Mouse (Mus musculus): ENCODE measurements around the gene Ppp1r15b. TPM values are rescaled to one million over a fixed set of nuclear protein-coding genes. Genes with fewer than 3 reads are reported as not detected.

The Ppp1r15b gene
- 29.6 and 36.0 TPM in 2 replicates for polyA plus RNA-seq (2014; fragmentation: Nextera tagmentation; extraction: Ambion mirVana)

DNA sequence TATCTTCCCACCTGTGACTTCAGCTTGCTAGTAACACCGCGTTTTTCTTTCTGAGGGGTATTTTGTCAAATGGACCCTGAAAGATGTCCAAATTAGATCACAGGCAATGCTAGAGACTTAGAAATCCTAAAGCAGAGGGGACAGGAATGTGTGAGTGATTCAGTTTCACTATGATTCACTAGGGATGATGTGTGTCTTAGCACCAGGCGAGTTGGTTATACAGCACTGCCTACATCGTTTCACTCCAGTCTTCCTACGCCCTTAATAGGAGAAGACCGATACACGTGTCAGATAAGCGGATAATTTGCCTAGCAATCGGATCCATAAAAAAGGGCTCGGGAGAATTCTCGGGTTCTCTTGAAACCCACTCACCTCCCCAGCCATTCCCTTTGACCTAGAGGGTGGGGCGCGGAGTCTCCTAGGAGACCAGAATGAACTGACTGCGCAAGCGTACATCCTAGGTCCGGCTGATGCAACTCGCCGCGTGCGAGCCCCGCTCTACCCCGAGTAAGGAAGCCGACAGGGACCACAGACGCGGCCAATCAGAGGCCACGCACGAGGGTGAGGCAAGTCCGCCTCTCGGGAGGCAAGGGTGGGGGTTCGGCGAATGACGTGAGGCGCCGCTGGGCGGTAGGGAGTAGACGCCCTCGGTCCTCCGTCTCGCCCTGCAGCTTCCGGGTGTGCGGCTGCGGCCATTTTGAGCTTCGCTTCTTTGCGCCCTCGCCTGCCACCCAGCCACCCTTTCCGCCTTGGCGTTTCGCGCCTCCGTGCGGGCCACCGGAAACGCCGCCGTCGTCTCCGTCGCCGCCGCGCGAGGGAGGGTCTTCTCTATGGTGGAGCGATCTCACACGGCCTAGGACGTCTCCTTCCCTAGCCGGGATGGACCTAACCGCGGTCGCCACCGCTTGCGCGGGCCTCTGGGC is at the start of gene Ppp1r15b:
Gene Ppp1r15b, plus strand, starts transcription at position 506 of the 923 bp plus-strand sequence.
- ATAC-seq (ENCODE audit: low FRiP score) (peak; percentile 98), DNase-seq (ENCODE audit: low spot score) (peak; percentile 96)
- under 1% methylated on average over 70 of the region's 72 CpGs for WGBS
- peaks cover 14% of the 10 kb centered on the region for H3K36me3 ChIP-seq (replicated peaks; ENCODE audit: control insufficient read depth, insufficient read depth)
- no peaks in the 10 kb centered on the region for H3K27me3 ChIP-seq (ENCODE audit: control insufficient read depth, insufficient read depth, low read length)
- H3K9ac ChIP-seq: peak within 1 kb of the TSS; percentile 90
- H3K27ac ChIP-seq: peak within 1 kb of the TSS; percentile 95
- no peaks in the 10 kb centered on the region for H3K9me3 ChIP-seq (ENCODE audit: control insufficient read depth, low read length)
- peaks cover 44% of the 10 kb centered on the region for H3K4me1 ChIP-seq (replicated peaks; ENCODE audit: control insufficient read depth, insufficient read depth, low read length)
- H3K4me3 ChIP-seq (replicated peaks; ENCODE audit: low read length): peak within 1 kb of the TSS; percentile 71
- peak within 1 kb of the TSS; percentile 95 for H3K4me2 ChIP-seq (replicated peaks)

DNA sequence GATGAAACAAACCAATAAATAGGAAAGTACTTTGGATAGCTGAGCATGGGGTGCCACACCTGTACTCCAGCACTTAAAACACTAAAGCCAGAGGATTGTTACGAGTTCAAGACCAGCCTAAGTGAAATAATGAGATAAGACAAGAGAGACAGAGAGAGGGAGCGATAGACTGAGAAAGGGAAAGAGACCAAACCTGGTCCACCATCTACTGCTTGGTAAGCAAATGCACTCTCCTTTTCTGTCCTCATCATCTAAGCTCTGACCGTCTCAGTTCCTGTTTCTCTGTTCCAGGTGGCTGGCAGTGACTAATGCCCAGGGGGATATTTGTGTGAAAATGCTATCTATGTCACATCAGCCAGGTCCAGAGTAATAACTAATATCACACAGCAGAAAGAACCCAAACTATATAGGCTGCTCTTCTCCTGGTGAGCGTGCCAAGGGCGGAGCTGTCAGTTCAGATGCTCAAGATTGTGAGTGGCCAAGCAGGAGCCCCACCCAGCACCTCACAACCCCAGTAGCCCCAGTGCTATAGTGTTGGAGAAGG is 47.9 kb upstream of the Ppp1r15b start:
- Histone ChIP-seq H3K36me3 (replicated peaks; ENCODE audit: control insufficient read depth, insufficient read depth) (peaks cover 58% of the 10 kb centered on the region), H3K27ac (no peak overlapping the region), H3K9me3 (ENCODE audit: control insufficient read depth, low read length) (no peaks in the 10 kb centered on the region), H3K4me2 (replicated peaks) (no peak overlapping the region), H3K27me3 (ENCODE audit: control insufficient read depth, insufficient read depth, low read length) (no peaks in the 10 kb centered on the region), H3K4me3 (replicated peaks; ENCODE audit: low read length) (no peak overlapping the region), H3K4me1 (replicated peaks; ENCODE audit: control insufficient read depth, insufficient read depth, low read length) (peaks cover 7% of the 10 kb centered on the region), H3K9ac (no peak overlapping the region)
- DNase-seq (ENCODE audit: low spot score) (no peak), ATAC-seq (ENCODE audit: low FRiP score) (no peak)
- WGBS: 91% methylated on average over 5 of the region's 5 CpGs

GRCm38 (mm10) chr1:133083942-133084625 is 46.9 kb upstream of the Ppp1r15b start:
- no peak overlapping the region for H3K9ac ChIP-seq

DNA sequence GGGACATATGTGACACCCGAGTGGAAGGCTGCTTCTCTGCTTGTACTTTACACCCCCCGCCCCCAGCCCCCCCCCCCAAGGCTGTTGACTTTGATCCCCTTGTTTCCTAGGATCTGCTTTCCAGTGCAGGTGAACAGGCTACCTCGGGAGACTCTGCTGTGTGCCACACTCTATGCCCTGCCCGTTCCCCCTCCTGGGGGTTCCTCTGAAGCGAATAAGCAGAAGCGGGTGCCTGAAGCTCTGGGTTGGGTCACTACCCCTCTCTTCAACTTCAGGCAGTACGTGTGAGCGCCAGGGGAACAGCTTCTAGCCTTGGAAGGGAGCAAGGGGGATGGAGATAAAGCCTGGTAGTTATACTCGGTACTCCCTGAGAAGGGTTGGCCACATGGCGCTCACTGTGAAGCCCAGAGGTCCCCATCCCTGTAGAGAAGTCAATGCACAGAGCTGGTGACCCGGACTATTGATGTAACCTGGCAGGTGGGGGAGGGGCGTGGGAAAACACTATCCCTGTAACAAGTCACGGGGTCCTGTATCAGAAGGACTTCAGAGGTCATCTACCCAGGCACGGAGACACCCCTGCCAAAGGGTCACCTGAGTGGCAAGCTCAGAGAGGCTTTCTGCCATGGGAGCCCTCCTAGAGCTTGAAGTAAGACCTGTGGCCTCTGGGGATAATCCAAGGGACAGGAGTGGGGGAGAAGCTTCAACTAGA is 46.1 kb upstream of the Ppp1r15b start:
- H3K27ac ChIP-seq: no peak overlapping the region
- no peaks in the 10 kb centered on the region for H3K27me3 ChIP-seq (ENCODE audit: control insufficient read depth, insufficient read depth, low read length)
- 82% methylated on average over 14 of the region's 14 CpGs for WGBS
- no peak overlapping the region for H3K4me3 ChIP-seq (replicated peaks; ENCODE audit: low read length)
- H3K4me1 ChIP-seq (replicated peaks; ENCODE audit: control insufficient read depth, insufficient read depth, low read length): peaks cover 4% of the 10 kb centered on the region
- no peak overlapping the region for H3K4me2 ChIP-seq (replicated peaks)
- no peak for ATAC-seq (ENCODE audit: low FRiP score)
- no peak for DNase-seq (ENCODE audit: low spot score)
- H3K9ac ChIP-seq: no peak overlapping the region
- H3K36me3 ChIP-seq (replicated peaks; ENCODE audit: control insufficient read depth, insufficient read depth): peaks cover 65% of the 10 kb centered on the region
- H3K9me3 ChIP-seq (ENCODE audit: control insufficient read depth, low read length): no peaks in the 10 kb centered on the region

More at GRCm38 (mm10) chr1:133083942-133084625, 46.9 kb upstream of the Ppp1r15b start:
- Histone ChIP-seq H3K4me1 (replicated peaks; ENCODE audit: control insufficient read depth, insufficient read depth, low read length) (peaks cover 7% of the 10 kb centered on the region), H3K27me3 (ENCODE audit: control insufficient read depth, insufficient read depth, low read length) (no peaks in the 10 kb centered on the region), H3K27ac (no peak overlapping the region), H3K9me3 (ENCODE audit: control insufficient read depth, low read length) (no peaks in the 10 kb centered on the region), H3K4me3 (replicated peaks; ENCODE audit: low read length) (no peak overlapping the region), H3K36me3 (replicated peaks; ENCODE audit: control insufficient read depth, insufficient read depth) (peaks cover 65% of the 10 kb centered on the region), H3K4me2 (replicated peaks) (no peak overlapping the region)
- DNase-seq (ENCODE audit: low spot score) (no peak), ATAC-seq (ENCODE audit: low FRiP score) (no peak)
- WGBS: 73% methylated on average over 11 of the region's 11 CpGs

DNA sequence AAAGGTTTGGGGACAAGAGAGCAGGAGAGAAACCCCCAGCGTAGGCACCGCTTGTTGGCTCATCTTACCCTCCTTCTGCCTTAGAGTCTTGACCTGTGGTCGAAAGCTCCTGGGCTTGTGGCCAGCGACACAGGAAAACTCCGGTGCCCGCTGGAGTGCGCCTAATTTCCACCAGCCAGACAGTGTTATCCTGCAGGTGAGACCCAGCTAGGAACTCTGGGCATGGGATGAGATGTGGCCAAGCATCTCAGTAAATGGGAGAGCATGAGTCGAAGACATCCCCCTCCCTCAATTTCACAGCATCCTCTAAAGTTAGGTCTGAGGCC is 45.6 kb upstream of the Ppp1r15b start:
- Histone ChIP-seq H3K9ac (no peak overlapping the region), H3K4me1 (replicated peaks; ENCODE audit: control insufficient read depth, insufficient read depth, low read length) (no peaks in the 10 kb centered on the region), H3K4me3 (replicated peaks; ENCODE audit: low read length) (no peak overlapping the region), H3K27ac (no peak overlapping the region), H3K36me3 (replicated peaks; ENCODE audit: control insufficient read depth, insufficient read depth) (peaks cover 69% of the 10 kb centered on the region), H3K4me2 (replicated peaks) (no peak overlapping the region), H3K9me3 (ENCODE audit: control insufficient read depth, low read length) (no peaks in the 10 kb centered on the region), H3K27me3 (ENCODE audit: control insufficient read depth, insufficient read depth, low read length) (no peaks in the 10 kb centered on the region)
- ATAC-seq (ENCODE audit: low FRiP score): no peak
- 85% methylated on average over 8 of the region's 8 CpGs for WGBS
- DNase-seq (ENCODE audit: low spot score): no peak

GRCm38 (mm10) chr1:133086804-133087203 is 44.1 kb upstream of the Ppp1r15b start:
- Histone ChIP-seq H3K9ac (no peak overlapping the region), H3K27ac (no peak overlapping the region), H3K27me3 (ENCODE audit: control insufficient read depth, insufficient read depth, low read length) (no peaks in the 10 kb centered on the region), H3K4me2 (replicated peaks) (no peak overlapping the region), H3K4me1 (replicated peaks; ENCODE audit: control insufficient read depth, insufficient read depth, low read length) (no peaks in the 10 kb centered on the region), H3K36me3 (replicated peaks; ENCODE audit: control insufficient read depth, insufficient read depth) (peaks cover 72% of the 10 kb centered on the region), H3K9me3 (ENCODE audit: control insufficient read depth, low read length) (no peaks in the 10 kb centered on the region), H3K4me3 (replicated peaks; ENCODE audit: low read length) (no peak overlapping the region)
- ATAC-seq (ENCODE audit: low FRiP score): no peak
- no peak for DNase-seq (ENCODE audit: low spot score)
- WGBS: 85% methylated on average over 10 of the region's 10 CpGs

DNA sequence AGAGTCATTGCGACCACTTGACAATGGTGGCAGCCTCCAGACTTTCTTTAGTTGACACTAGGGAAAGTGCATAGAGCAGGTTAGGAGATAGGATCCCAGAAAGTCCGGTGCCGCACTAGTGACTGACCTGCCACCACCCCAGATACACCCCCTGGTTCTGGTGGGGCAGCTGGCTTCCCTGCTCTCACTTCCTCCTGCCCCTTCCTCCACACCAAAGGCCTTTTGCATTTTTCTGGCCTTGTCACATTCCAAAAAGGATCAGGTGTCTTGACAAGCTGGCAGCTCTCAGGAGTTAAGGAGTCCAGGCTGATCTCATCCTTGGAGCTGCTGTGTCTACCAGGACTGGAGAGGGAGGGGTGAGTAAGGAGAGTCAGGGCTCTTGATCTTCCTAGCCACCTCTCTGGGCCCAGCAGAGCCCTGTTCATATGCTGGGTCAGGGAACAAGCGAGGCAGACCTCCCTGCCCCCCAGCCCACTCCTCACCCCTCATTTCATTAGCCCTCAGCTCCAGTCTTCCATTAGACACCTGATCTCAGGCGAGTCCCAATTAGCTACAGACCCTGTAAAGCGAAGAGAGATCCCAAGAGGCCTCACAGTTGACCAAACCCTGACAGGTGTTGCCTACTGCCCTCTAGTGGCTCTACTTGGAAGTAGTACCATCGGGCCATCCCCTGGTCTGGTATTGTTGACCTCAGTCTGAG is 43.6 kb upstream of the Ppp1r15b start:
- peak; percentile 80 for DNase-seq (ENCODE audit: low spot score)
- ATAC-seq (ENCODE audit: low FRiP score): no peak
- 41% methylated on average over 7 of the region's 7 CpGs for WGBS
- H3K9me3 ChIP-seq (ENCODE audit: control insufficient read depth, low read length): no peaks in the 10 kb centered on the region
- H3K27me3 ChIP-seq (ENCODE audit: control insufficient read depth, insufficient read depth, low read length): no peaks in the 10 kb centered on the region
- no peak overlapping the region for H3K4me2 ChIP-seq (replicated peaks)
- H3K9ac ChIP-seq: no peak overlapping the region
- no peak overlapping the region for H3K4me3 ChIP-seq (replicated peaks; ENCODE audit: low read length)
- H3K4me1 ChIP-seq (replicated peaks; ENCODE audit: control insufficient read depth, insufficient read depth, low read length): no peaks in the 10 kb centered on the region
- H3K36me3 ChIP-seq (replicated peaks; ENCODE audit: control insufficient read depth, insufficient read depth): peaks cover 72% of the 10 kb centered on the region
- no peak overlapping the region for H3K27ac ChIP-seq

DNA sequence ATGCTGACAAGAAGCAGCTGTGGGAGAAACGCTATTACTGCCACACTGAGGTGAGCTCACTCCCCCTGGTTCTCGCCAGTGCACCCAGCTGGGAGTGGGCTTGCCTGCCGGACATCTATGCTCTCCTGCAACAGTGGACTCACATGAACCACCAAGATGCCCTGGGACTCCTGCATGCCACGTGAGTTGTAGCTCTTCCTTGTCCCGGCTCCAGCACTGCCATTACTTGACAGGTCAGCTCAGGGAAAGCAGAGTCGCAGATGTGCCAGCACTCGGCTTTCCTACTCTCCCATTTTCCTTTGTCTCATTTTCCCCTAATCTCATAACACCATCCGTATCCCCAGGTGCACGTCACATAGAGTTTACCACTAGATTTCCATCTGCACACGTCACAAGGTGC is 42.7 kb upstream of the Ppp1r15b start:
- Histone ChIP-seq H3K36me3 (replicated peaks; ENCODE audit: control insufficient read depth, insufficient read depth) (peaks cover 71% of the 10 kb centered on the region), H3K27me3 (ENCODE audit: control insufficient read depth, insufficient read depth, low read length) (no peaks in the 10 kb centered on the region), H3K9me3 (ENCODE audit: control insufficient read depth, low read length) (no peaks in the 10 kb centered on the region), H3K9ac (no peak overlapping the region), H3K4me2 (replicated peaks) (no peak overlapping the region), H3K27ac (no peak overlapping the region), H3K4me3 (replicated peaks; ENCODE audit: low read length) (no peak overlapping the region), H3K4me1 (replicated peaks; ENCODE audit: control insufficient read depth, insufficient read depth, low read length) (no peaks in the 10 kb centered on the region)
- no peak for DNase-seq (ENCODE audit: low spot score)
- no peak for ATAC-seq (ENCODE audit: low FRiP score)
- WGBS: 87% methylated on average over 10 of the region's 10 CpGs

Measured in hindbrain, embryonic 14.5 days (tissue).